Mouse (Mus musculus) MEL (cell line): ENCODE measurements around the gene Nploc4. TPM values are rescaled to one million over a fixed set of nuclear protein-coding genes. Genes with fewer than 3 reads are reported as not detected.

Source experiments
- DNase-seq: peaks from one replicate; pipeline ENCODE4 v3.0.0; 2011; ENCODE audit warnings: low read depth, low spot score
- H3K27ac ChIP-seq: 2 replicates; pipeline ENCODE4 v1.5.1; 2012; ENCODE audit warnings: low read depth, mild to moderate bottlenecking, control low read depth, low read length, moderate library complexity; ENCODE audit not compliant: control insufficient read depth
- H3K27me3 ChIP-seq, 2 experiments: fragments of 150-350 bp in 1 of 2; sonication (generic) in 1 of 2; 2 replicates each; pipeline ENCODE4 v1.6.1; 2012; ENCODE audit warnings: low read length in 2 of 2, mild to moderate bottlenecking in 2 of 2, improper control_type of control experiment in 1 of 2, moderate library complexity in 1 of 2; ENCODE audit not compliant: insufficient read depth in 2 of 2, control insufficient read depth in 1 of 2
- H3K36me3 ChIP-seq, 2 experiments: 2 replicates each; pipeline ENCODE4 v1.6.1; 2012 to 2014; ENCODE audit warnings: low read length in 2 of 2, improper control_type of control experiment in 1 of 2, inconsistent platforms in 1 of 2, mild to moderate bottlenecking in 1 of 2; ENCODE audit not compliant: insufficient read depth in 2 of 2, control insufficient read depth in 1 of 2
- H3K4me1 ChIP-seq, 2 experiments: fragments of 150-350 bp in 1 of 2; sonication (generic) in 1 of 2; 2 replicates each; pipeline ENCODE4 v1.6.1; 2012; ENCODE audit warnings: low read length in 2 of 2, improper control_type of control experiment in 1 of 2, mild to moderate bottlenecking in 1 of 2; ENCODE audit not compliant: insufficient read depth in 2 of 2, control insufficient read depth in 1 of 2
- H3K4me3 ChIP-seq, 2 experiments: fragments of 150-350 bp in 1 of 2; sonication (generic) in 1 of 2; 2 replicates each; pipeline ENCODE4 v1.5.1; 2012; ENCODE audit warnings: low read depth in 2 of 2, low read length in 2 of 2, mild to moderate bottlenecking in 2 of 2, moderate library complexity in 2 of 2, control low read depth in 1 of 2, improper control_type of control experiment in 1 of 2; ENCODE audit not compliant: control insufficient read depth in 1 of 2, insufficient read depth in 1 of 2
- H3K79me2 ChIP-seq: 2 replicates; pipeline ENCODE4 v1.6.1; 2012; ENCODE audit warnings: mild to moderate bottlenecking, low read length, moderate library complexity; ENCODE audit not compliant: control insufficient read depth, poor library complexity, insufficient read depth
- H3K9ac ChIP-seq: 2 replicates; pipeline ENCODE4 v1.6.1; 2012; ENCODE audit warnings: low read depth, mild to moderate bottlenecking, control low read depth, low read length, moderate library complexity; ENCODE audit not compliant: control insufficient read depth, poor library complexity, severe bottlenecking
- H3K9me3 ChIP-seq: fragments of 150-350 bp; sonication (generic); replicated peaks from 2 replicates; pipeline ENCODE4 v1.6.1; 2012; ENCODE audit warnings: mild to moderate bottlenecking, low read length, improper control_type of control experiment, moderate library complexity; ENCODE audit not compliant: insufficient read depth
- BHLHE40 ChIP-seq: IDR thresholded peaks from 2 replicates; pipeline ENCODE4 v1.6.1; 2012; ENCODE audit warnings: low read depth, mild to moderate bottlenecking, inconsistent platforms, low read length, improper control_type of control experiment, borderline replicate concordance
- CHD1 ChIP-seq: IDR thresholded peaks from 2 replicates; pipeline ENCODE4 v1.6.1; 2012; ENCODE audit warnings: low read depth, mild to moderate bottlenecking, inconsistent platforms, low read length, improper control_type of control experiment
- CHD2 ChIP-seq: IDR thresholded peaks from 2 replicates; pipeline ENCODE4 v1.6.1; 2011; ENCODE audit warnings: low read length, improper control_type of control experiment
- CTCF ChIP-seq, 3 experiments: IDR thresholded peaks in 2 of 3; conservative IDR thresholded peaks in 1 of 3; 2 replicates each; pipeline ENCODE4 v1.5.1; 2011 to 2012; ENCODE audit warnings: low read length in 3 of 3, low read depth in 2 of 3, mild to moderate bottlenecking in 2 of 3, improper control_type of control experiment in 1 of 3, inconsistent platforms in 1 of 3, mixed read lengths in 1 of 3, moderate library complexity in 1 of 3; ENCODE audit not compliant: control insufficient read depth in 1 of 3, insufficient read depth in 1 of 3, poor library complexity in 1 of 3, severe bottlenecking in 1 of 3
- E2F4 ChIP-seq: IDR thresholded peaks from 2 replicates; pipeline ENCODE4 v1.6.1; 2011; ENCODE audit warnings: low read depth, low read length, improper control_type of control experiment, borderline replicate concordance
- ELF1 ChIP-seq: IDR thresholded peaks from 2 replicates; pipeline ENCODE4 v1.6.1; 2014; ENCODE audit warnings: low read depth, mild to moderate bottlenecking, inconsistent platforms, low read length, improper control_type of control experiment, moderate library complexity
- ETS1 ChIP-seq: IDR thresholded peaks from 2 replicates; pipeline ENCODE4 v1.6.1; 2012; ENCODE audit warnings: low read depth, mild to moderate bottlenecking, inconsistent platforms, low read length, improper control_type of control experiment, moderate library complexity
- GATA1 ChIP-seq: IDR thresholded peaks from 2 replicates; pipeline ENCODE4 v1.6.1; 2011; ENCODE audit warnings: low read depth, low read length, improper control_type of control experiment
- HCFC1 ChIP-seq: IDR thresholded peaks from 2 replicates; pipeline ENCODE4 v1.6.1; 2012; ENCODE audit warnings: low read depth, mild to moderate bottlenecking, inconsistent platforms, low read length, improper control_type of control experiment, moderate library complexity
- JUND ChIP-seq: IDR thresholded peaks from 2 replicates; pipeline ENCODE4 v1.6.1; 2011; ENCODE audit warnings: low read depth, mild to moderate bottlenecking, improper control_type of control experiment, low read length
- KAT2A ChIP-seq: conservative IDR thresholded peaks from 2 replicates; pipeline ENCODE4 v1.6.1; 2012; ENCODE audit warnings: low read depth, low read length, improper control_type of control experiment, inconsistent platforms
- MAFK ChIP-seq: IDR thresholded peaks from 2 replicates; pipeline ENCODE4 v1.6.1; 2011; ENCODE audit warnings: low read depth, mild to moderate bottlenecking, low read length, improper control_type of control experiment, borderline replicate concordance
- MAX ChIP-seq: IDR thresholded peaks from 2 replicates; pipeline ENCODE4 v1.6.1; 2011; ENCODE audit warnings: low read length, improper control_type of control experiment
- MAZ ChIP-seq: IDR thresholded peaks from 2 replicates; pipeline ENCODE4 v1.6.1; 2012; ENCODE audit warnings: low read depth, mild to moderate bottlenecking, inconsistent platforms, low read length, improper control_type of control experiment
- MEF2A ChIP-seq: IDR thresholded peaks from 2 replicates; pipeline ENCODE4 v1.6.1; 2014; ENCODE audit warnings: low read depth, mild to moderate bottlenecking, inconsistent platforms, low read length, improper control_type of control experiment; ENCODE audit not compliant: poor library complexity, insufficient replicate concordance, severe bottlenecking; ENCODE audit errors: extremely low read depth
- MXI1 ChIP-seq: IDR thresholded peaks from 2 replicates; pipeline ENCODE4 v1.6.1; 2011; ENCODE audit warnings: mild to moderate bottlenecking, low read depth, low read length, improper control_type of control experiment
- MYB ChIP-seq: IDR thresholded peaks from 2 replicates; pipeline ENCODE4 v1.6.1; 2011; ENCODE audit warnings: mild to moderate bottlenecking, low read depth, low read length, improper control_type of control experiment
- MYC ChIP-seq: IDR thresholded peaks from 2 replicates; pipeline ENCODE4 v1.6.1; 2011; ENCODE audit warnings: low read depth, mild to moderate bottlenecking, low read length, improper control_type of control experiment, moderate library complexity
- NELFE ChIP-seq: IDR thresholded peaks from 2 replicates; pipeline ENCODE4 v1.6.1; 2011; ENCODE audit warnings: low read depth, low read length, improper control_type of control experiment
- NRF1 ChIP-seq: IDR thresholded peaks from 2 replicates; pipeline ENCODE4 v1.6.1; 2014; ENCODE audit warnings: low read depth, mild to moderate bottlenecking, inconsistent platforms, low read length, improper control_type of control experiment, moderate library complexity; ENCODE audit not compliant: poor library complexity, insufficient read depth, severe bottlenecking
- POLR2A ChIP-seq, 2 experiments: IDR thresholded peaks; 2 replicates each; pipeline ENCODE4 v1.6.1; 2011 to 2012; ENCODE audit warnings: low read length in 2 of 2, mild to moderate bottlenecking in 2 of 2, control low read depth in 1 of 2, improper control_type of control experiment in 1 of 2, low read depth in 1 of 2, moderate library complexity in 1 of 2; ENCODE audit not compliant: control insufficient read depth in 1 of 2, insufficient read depth in 1 of 2, poor library complexity in 1 of 2
- POLR2AphosphoS2 ChIP-seq: IDR thresholded peaks from 2 replicates; pipeline ENCODE4 v1.6.1; 2011; ENCODE audit warnings: low read length, improper control_type of control experiment
- RAD21 ChIP-seq: IDR thresholded peaks from 2 replicates; pipeline ENCODE4 v1.6.1; 2011; ENCODE audit warnings: mild to moderate bottlenecking, low read depth, low read length, improper control_type of control experiment
- RCOR1 ChIP-seq: IDR thresholded peaks from 2 replicates; pipeline ENCODE4 v1.6.1; 2012; ENCODE audit warnings: low read depth, mild to moderate bottlenecking, inconsistent platforms, low read length, improper control_type of control experiment
- SIN3A ChIP-seq: IDR thresholded peaks from 2 replicates; pipeline ENCODE4 v1.6.1; 2012; ENCODE audit warnings: low read length, improper control_type of control experiment, inconsistent platforms
- SMC3 ChIP-seq: IDR thresholded peaks from 2 replicates; pipeline ENCODE4 v1.6.1; 2011; ENCODE audit warnings: low read depth, low read length, improper control_type of control experiment
- TAL1 ChIP-seq: IDR thresholded peaks from 2 replicates; pipeline ENCODE4 v1.6.1; 2012; ENCODE audit warnings: mild to moderate bottlenecking, inconsistent platforms, low read length, moderate library complexity, mixed read lengths
- TCF12 ChIP-seq: IDR thresholded peaks from 2 replicates; pipeline ENCODE4 v1.6.1; 2014; ENCODE audit warnings: low read depth, mild to moderate bottlenecking, inconsistent platforms, low read length, improper control_type of control experiment, moderate library complexity
- UBTF ChIP-seq: IDR thresholded peaks from 2 replicates; pipeline ENCODE4 v1.6.1; 2012; ENCODE audit warnings: low read depth, mild to moderate bottlenecking, inconsistent platforms, low read length, improper control_type of control experiment, moderate library complexity, borderline replicate concordance; ENCODE audit not compliant: insufficient read depth
- USF1 ChIP-seq: IDR thresholded peaks from 2 replicates; pipeline ENCODE4 v1.6.1; 2014; ENCODE audit warnings: low read depth, mild to moderate bottlenecking, inconsistent platforms, low read length, improper control_type of control experiment, moderate library complexity
- USF2 ChIP-seq, 2 experiments: IDR thresholded peaks; 2 replicates each; pipeline ENCODE4 v1.6.1; 2011 to 2012; ENCODE audit warnings: improper control_type of control experiment in 2 of 2, low read length in 2 of 2, borderline replicate concordance in 1 of 2, inconsistent platforms in 1 of 2, low read depth in 1 of 2, mild to moderate bottlenecking in 1 of 2; ENCODE audit not compliant: insufficient read depth in 1 of 2
- ZC3H11A ChIP-seq: IDR thresholded peaks from 2 replicates; pipeline ENCODE4 v1.6.1; 2012; ENCODE audit warnings: low read depth, mild to moderate bottlenecking, inconsistent platforms, low read length, improper control_type of control experiment
- ZKSCAN1 ChIP-seq: IDR thresholded peaks from 2 replicates; pipeline ENCODE4 v1.6.1; 2012; ENCODE audit warnings: low read depth, mild to moderate bottlenecking, inconsistent platforms, low read length, improper control_type of control experiment, moderate library complexity
- ZNF384 ChIP-seq: IDR thresholded peaks from 2 replicates; pipeline ENCODE4 v1.6.1; 2012; ENCODE audit warnings: low read depth, mild to moderate bottlenecking, inconsistent platforms, low read length, improper control_type of control experiment
- polyA plus RNA-seq, 2 experiments: library from polyadenylated mRNA; stranded (reverse) in 1 of 2; unstranded in 1 of 2; fragments of >175 nt in 1 of 2; fragments of >200 nt in 1 of 2; gene quantifications; 2 replicates each; pipeline versions ENCODE4 v1.2.1 to v1.2.4; 2012; ENCODE audit warnings: low replicate concordance in 2 of 2, low read depth in 1 of 2; ENCODE audit not compliant: insufficient read length in 2 of 2, insufficient read depth in 1 of 2, missing spikeins in 1 of 2
- total RNA-seq: library from RNA; depleted of rRNA; stranded (reverse); fragments of 300-350 nt; gene quantifications from 2 replicates; pipeline ENCODE4 v1.2.3, GENCODE M21; 2012

Gene Nploc4
- total and polyA plus RNA-seq, 3 experiments, result 77.4 to 352 (median 117) TPM

DNA sequence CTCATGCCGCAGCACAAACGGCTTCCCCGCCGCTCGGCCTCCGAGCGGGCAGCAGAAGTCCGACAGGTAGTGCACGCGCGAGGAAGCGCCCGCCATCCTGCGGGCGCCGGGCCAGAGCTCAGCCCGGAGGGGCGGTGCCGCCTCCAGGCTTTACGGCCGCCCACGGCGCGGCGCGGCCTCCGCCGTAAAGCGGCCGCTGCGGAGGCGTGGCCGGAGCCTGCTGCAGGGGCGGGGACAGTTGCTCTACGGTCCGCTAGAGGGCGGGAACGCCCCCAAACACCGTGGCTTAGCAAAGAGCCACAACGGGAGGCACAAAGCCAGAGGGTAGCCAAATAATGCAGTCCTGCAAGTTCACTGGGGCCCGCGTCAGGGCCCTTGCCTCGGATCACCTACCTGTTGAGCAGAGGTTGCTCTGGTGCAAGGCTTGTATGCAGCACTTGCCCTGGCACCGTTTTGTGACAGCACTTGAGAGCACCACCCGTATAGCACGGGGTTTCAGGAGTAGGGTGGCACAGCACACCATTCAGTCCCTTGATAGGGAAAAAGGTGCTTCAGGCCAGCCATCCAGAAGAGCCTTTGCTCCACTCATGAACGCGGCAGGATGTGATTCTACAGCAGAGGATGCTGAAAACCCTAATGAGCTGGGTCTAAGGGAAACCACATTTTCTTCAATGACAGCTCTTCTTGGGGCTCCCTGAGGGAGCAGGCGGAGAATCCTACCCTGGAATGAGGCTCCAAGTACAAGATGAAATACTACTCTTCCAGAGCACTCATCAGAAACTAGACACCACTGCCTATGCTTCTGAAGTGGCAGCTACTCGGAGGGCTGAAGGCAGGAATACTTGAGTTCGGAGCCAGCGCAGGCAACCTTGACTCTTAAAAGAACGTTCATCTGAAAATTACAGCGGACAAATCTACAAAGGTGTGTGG is 58.6 kb downstream of the Nploc4 start, which contains the start of gene Faap100:
Gene Faap100 (minus strand): TSS at position 154 of the 930 bp plus-strand sequence.
- H3K27ac ChIP-seq, result peak within 1 kb of the TSS; percentile 15
- H3K36me3 ChIP-seq, result peaks cover 0 to 4% of the 10 kb centered on the region in 2 experiments; a peak in 2 of 4 replicates
- peak within 1 kb of the TSS; percentile 85 for H3K9ac ChIP-seq
- H3K79me2 ChIP-seq, result peaks cover 11% of the 10 kb centered on the region
- peaks cover 5 to 11% of the 10 kb centered on the region in 2 experiments; a peak in 3 of 4 replicates for H3K4me1 ChIP-seq
- H3K9me3 ChIP-seq, result no peaks in the 10 kb centered on the region
- H3K4me3 ChIP-seq, result peak within 1 kb of the TSS; percentile 79 to 80
- peak; percentile 99 for DNase-seq
- no peaks in the 10 kb centered on the region for H3K27me3 ChIP-seq
- TF ChIP-seq POLR2A (IDR thresholded peaks at IDR 0.05; ENCODE audit: control insufficient read depth in 1 of 2, insufficient read depth in 1 of 2, low read depth in 1 of 2, low read length in 2 of 2, poor library complexity in 1 of 2) (peak; percentile 92 to 96; a peak in 3 of 4 replicates), USF2 (IDR thresholded peaks at IDR 0.05; ENCODE audit: borderline replicate concordance in 1 of 2, insufficient read depth in 1 of 2, low read depth in 1 of 2, low read length in 2 of 2) (no peak), NRF1 (0 out of 2 replicates have a peak, but pooled peaks have one; percentile 41), SIN3A (peak; percentile 97), MXI1 (peak; percentile 97), MYC (peak; percentile 85), RCOR1 (peak; percentile 35; the same call in 1 of the 2 replicates), KAT2A (peak; percentile 90), SMC3 (peak; percentile 48), UBTF (no peak), POLR2AphosphoS2 (peak; percentile 97), TAL1 (no peak), GATA1 (no peak), MAX (peak; percentile 84), RAD21 (peak; percentile 20), ZC3H11A (0 out of 2 replicates have a peak, but pooled peaks have one; percentile 21), ETS1 (peak; percentile 47; the same call in 1 of the 2 replicates), MYB (peak; percentile 29; the same call in 1 of the 2 replicates), USF1 (peak; percentile 15; the same call in 1 of the 2 replicates), MAZ (peak; percentile 82), CTCF (IDR thresholded peaks at IDR 0.05 in 2 of 3, conservative IDR thresholded peaks at IDR 0.05 in 1 of 3; ENCODE audit: control insufficient read depth in 1 of 3, insufficient read depth in 1 of 3, low read depth in 2 of 3, low read length in 3 of 3, poor library complexity in 1 of 3, severe bottlenecking in 1 of 3) (peak in 2 of 3 experiments; percentile 65 to 72; a peak in 5 of 6 replicates), CHD2 (0 out of 2 replicates have a peak, but pooled peaks have one; percentile 12), ZNF384 (peak; percentile 47; the same call in 1 of the 2 replicates), TCF12 (peak; percentile 67), ZKSCAN1 (peak; percentile 72; the same call in 1 of the 2 replicates), BHLHE40 (no peak; the same call in 1 of the 2 replicates), MAFK (no peak), NELFE (peak; percentile 93), ELF1 (peak; percentile 71; the same call in 1 of the 2 replicates), E2F4 (peak; percentile 83), MEF2A (peak; percentile 27; the same call in 1 of the 2 replicates), HCFC1 (peak; percentile 91), JUND (no peak), CHD1 (no peak)
